Mouse (Mus musculus): Measurements from ENCODE around the gene Tas2r139.
"Not testable (repeated sequence)": the region's sequence is repeated elsewhere in the genome, so short reads cannot be mapped to it uniquely, and the experiment has no call there.

The Tas2r139 gene

GRCm38 (mm10) chr6:42140636-42141035, at the start of gene Tas2r139:
Gene Tas2r139, plus strand, starts transcription at chr6:42140936.
- DNase-seq (ENCODE audit: low spot score in 2 of 2), result no peak

GRCm38 (mm10) chr6:42151115-42151514, 10.4 kb downstream of the Tas2r139 start:
- not testable (repeated sequence) for DNase-seq (ENCODE audit: low spot score in 2 of 2)

- peak; percentile 22 to 61 for DNase-seq (ENCODE audit: low spot score in 2 of 2)
Measured at GRCm38 (mm10) chr6:42182462-42182861, 41.7 kb downstream of the Tas2r139 start.

- DNase-seq (ENCODE audit: low spot score in 2 of 2), result no peak
Measured at GRCm38 (mm10) chr6:42186230-42186629, 45.5 kb downstream of the Tas2r139 start.
